Mouse (Mus musculus) sigmoid colon, adult 10 weeks (tissue): ENCODE measurements around the gene Olfr134. TPM values are rescaled to one million over a fixed set of nuclear protein-coding genes. Genes with fewer than 3 reads are reported as not detected.

ENCODE experiments used
- polyA plus RNA-seq: library from polyadenylated mRNA; stranded (reverse); fragments of 350-450 nt; fragmentation: Illumina TruSeq; extraction: RNeasy Lipid Tissue Mini Kit (QIAGEN cat#74804); gene quantifications from one replicate; pipeline ENCODE4 v1.2.3, GENCODE M21; 2014; ENCODE audit warnings: low read depth, low replicate concordance

Gene Olfr134
- not detected for polyA plus RNA-seq

DNA sequence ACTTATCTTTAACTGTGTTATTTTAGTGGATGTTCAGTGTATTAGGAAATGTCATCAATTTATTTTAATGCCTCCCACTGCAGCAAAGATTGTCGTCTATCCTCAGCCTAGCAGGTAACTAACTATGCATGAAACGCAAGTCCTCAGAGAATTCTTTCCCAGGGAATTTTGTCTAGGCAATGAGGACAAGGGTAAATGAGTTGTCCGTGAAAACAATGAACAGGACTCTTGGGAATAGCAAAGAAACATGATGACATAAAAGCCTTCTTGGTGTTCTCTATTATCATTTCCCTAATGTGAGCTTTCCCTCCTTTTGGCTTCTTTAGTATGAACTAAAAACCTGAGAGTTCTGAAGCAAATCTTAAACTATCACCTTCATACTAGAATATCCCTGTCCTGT, at the start of gene Olfr134:
Olfr134 (plus strand) TSS at position 301 of the 400 bp plus-strand sequence.

DNA sequence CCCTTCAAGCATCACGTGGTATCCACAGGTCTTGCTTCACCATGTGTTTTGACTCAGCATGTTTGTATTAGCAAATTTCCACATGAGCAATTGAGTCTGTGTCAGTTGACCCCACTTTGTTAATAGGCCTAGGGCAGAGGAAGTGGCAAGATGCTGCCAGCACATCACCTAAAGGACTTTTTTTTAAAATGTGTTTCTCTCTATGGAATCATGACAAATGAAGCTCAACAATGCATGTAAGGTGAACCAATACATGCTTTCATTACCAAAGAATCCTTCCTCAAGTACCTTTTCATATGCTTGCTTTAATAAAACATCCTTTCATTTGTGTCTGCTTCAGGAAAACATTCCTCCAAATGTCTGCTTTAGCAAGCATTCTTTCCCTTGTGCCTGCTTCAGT, 36.8 kb upstream of the Olfr134 start, which contains the start of gene Olfr132:
Olfr132 (minus strand) TSS at position 101 of the 400 bp plus-strand sequence.

DNA sequence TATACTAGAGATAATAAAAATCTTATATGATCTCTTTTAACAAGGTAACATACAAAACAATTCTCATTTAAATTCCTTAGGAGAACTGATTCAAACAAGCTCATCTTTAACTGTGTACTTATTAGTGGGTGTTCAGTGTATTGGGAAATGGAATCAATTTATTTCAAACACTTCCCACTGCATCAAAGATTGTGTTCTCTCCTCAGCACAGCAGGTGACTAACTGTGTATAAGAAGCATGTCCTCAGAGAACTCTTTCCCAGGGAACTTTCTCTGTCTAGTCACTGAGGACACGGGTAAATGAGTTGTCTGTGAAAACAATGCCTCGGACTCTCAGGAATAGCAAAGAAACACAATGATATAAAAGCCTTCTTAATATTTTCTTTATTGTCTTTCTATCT, 26.2 kb upstream of the Olfr134 start, which contains the start of gene Olfr133:
Olfr133 (plus strand) TSS at position 301 of the 400 bp plus-strand sequence.

DNA sequence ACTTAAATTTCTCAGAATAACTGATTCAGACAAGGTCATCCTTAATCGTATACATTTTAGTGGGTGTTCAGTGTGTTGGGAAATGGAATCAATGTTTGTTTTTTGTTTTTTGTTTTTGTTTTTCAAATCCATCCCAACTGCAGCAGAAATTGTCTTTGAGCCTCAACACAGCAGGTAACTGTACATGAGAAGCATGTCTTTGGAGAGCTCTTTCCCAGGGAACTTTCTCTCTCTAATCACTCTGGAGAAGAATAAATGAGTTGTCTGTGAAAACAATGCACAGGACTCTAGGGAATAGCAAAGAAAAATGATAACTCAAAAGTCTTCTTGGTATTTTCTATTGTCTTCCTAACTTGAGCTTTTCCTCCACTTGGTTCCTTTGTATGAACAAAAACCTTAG, 32.8 kb downstream of the Olfr134 start, which contains the start of gene Olfr135:
Olfr135 (plus strand) TSS at position 301 of the 400 bp plus-strand sequence.

Other genes with a start within 250 kb of the Olfr134 start
- gene Olfr761, start 218.3 kb upstream of the Olfr134 start, polyA plus RNA-seq, result not detected
- not detected for gene Olfr129, start 111.3 kb upstream of the Olfr134 start, polyA plus RNA-seq
- gene Olfr130, start 107.5 kb upstream of the Olfr134 start, polyA plus RNA-seq, result not detected
- not detected for gene Olfr131, start 82.7 kb upstream of the Olfr134 start, polyA plus RNA-seq
- not detected for gene Olfr132, start 36.9 kb upstream of the Olfr134 start, polyA plus RNA-seq
- gene Olfr133, start 26.1 kb upstream of the Olfr134 start, polyA plus RNA-seq, result not detected
- not detected for gene Olfr135, start 32.9 kb downstream of the Olfr134 start, polyA plus RNA-seq
- not detected for gene Olfr138, start 89.6 kb downstream of the Olfr134 start, polyA plus RNA-seq
- gene Olfr137, start 136.2 kb downstream of the Olfr134 start, polyA plus RNA-seq, result not detected
- gene Olfr136, start 158.4 kb downstream of the Olfr134 start, polyA plus RNA-seq, result not detected
- not detected for gene Esp36, start 248.8 kb downstream of the Olfr134 start, polyA plus RNA-seq